11 mouse cellular contexts compared by ENCODE assay signal in the genomic region with DNA sequence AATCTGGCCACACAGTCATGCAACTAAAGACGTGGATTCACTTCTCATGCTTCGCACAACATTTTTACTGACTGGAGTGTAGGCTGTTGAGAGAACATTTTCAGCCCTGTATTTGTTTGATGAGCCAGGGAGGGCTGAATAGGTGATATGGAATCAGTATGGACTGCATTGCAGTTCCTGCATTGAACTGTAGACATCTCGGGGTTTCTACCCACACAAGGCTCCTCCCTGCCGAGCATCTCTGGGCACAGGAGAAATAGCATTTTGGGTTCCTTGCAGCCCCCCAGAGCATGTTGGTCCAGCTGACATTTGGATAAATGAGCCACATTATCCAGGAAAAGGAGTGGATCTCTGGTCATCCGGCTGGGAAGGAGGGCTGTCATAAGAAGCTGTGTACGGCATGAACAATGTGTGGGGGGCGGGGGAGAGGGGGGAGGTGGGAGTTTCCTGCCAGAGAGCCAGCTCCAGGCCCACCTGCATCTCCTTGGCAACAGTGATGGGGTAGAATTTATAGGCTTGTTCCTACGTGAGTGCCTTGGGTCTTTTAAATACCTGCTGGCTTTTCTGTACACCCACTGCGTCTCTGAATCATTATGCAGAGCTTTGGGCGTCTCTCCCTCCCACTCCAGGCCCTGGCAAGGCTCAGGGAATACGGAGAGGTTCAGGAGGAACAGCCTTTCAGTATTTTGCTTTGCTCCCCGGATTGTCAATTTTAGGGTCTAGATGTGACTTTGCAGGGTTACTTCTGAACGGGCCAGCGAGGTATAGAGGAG.
DNase-seq lines count a peak whose midpoint lies in the region; ATAC-seq lines count a peak whose summit lies in the region.
"Had no signal": no experiment of that assay in that cellular context is flagged by ENCODE, and none has a peak within 500 bp of the region (broad histone marks: within the 10 kb centered on the region; RNA-seq: fewer than 3 reads in every experiment).

No protein-coding gene starts in this region.

- 0 out of 2 replicates have a peak, but pooled peaks have one; percentile 15 for ATAC-seq in embryonic facial prominence, embryonic 15.5 days (ENCODE audit: insufficient number of reproducible peaks, low FRiP score, low TSS enrichment, low read depth)
- peak; percentile 79 for ATAC-seq in hindbrain, embryonic 14.5 days (ENCODE audit: low FRiP score)
- peak; percentile 56; the same call in 1 of the 2 replicates for ATAC-seq in limb, embryonic 15.5 days (ENCODE audit: insufficient number of reproducible peaks, low FRiP score, low TSS enrichment, low read depth)
- ATAC-seq in megakaryocyte, adult 5-6 weeks (ENCODE audit: poor library complexity, severe bottlenecking), result no peak
- ATAC-seq in activated CD4-positive, CD25-positive, alpha-beta regulatory T cell, adult 4 months, result no peak

- H3K4me3 ChIP-seq in embryonic facial prominence, embryonic 15.5 days (replicated peaks), result no peak overlapping the region
- no peak overlapping the region for H3K4me3 ChIP-seq in hindbrain, embryonic 14.5 days (replicated peaks; ENCODE audit: low read length)
- H3K4me3 ChIP-seq in limb, embryonic 15.5 days, result no peak overlapping the region

- no peaks in the 10 kb centered on the region for H3K36me3 ChIP-seq in embryonic facial prominence, embryonic 15.5 days
- H3K36me3 ChIP-seq in hindbrain, embryonic 14.5 days (replicated peaks; ENCODE audit: control insufficient read depth, insufficient read depth), result no peaks in the 10 kb centered on the region
- H3K36me3 ChIP-seq in limb, embryonic 15.5 days, result no peaks in the 10 kb centered on the region

- H3K27ac ChIP-seq in embryonic facial prominence, embryonic 15.5 days (replicated peaks), result no peak overlapping the region
- H3K27ac ChIP-seq in hindbrain, embryonic 14.5 days, result peak overlapping the region; percentile 77
- H3K27ac ChIP-seq in limb, embryonic 15.5 days, result no peak overlapping the region

- H3K4me1 ChIP-seq in embryonic facial prominence, embryonic 15.5 days, result 0 out of 2 replicates have a peak, but pooled peaks cover 3% of the 10 kb centered on the region
- peaks cover 37% of the 10 kb centered on the region for H3K4me1 ChIP-seq in hindbrain, embryonic 14.5 days (replicated peaks; ENCODE audit: control insufficient read depth, insufficient read depth, low read length)
- peaks cover 14% of the 10 kb centered on the region for H3K4me1 ChIP-seq in limb, embryonic 15.5 days

- peak; percentile 10 for DNase-seq in cerebellum, adult 11 months
- DNase-seq in cerebellum, adult 8-10 months, result no peak
- peak; percentile 63 for DNase-seq in hindbrain, embryonic 14.5 days (ENCODE audit: low spot score)
- DNase-seq in ovary, postnatal 36 days (ENCODE audit: low spot score), result no peak
- DNase-seq: gastrocnemius, postnatal 10 days; kidney, postnatal 10 days; lung, postnatal 14 days had no signal

- WGBS in embryonic facial prominence, embryonic 15.5 days, result 62% methylated on average over 14 of the region's 14 CpGs
- 30% methylated on average over 14 of the region's 14 CpGs for WGBS in hindbrain, embryonic 14.5 days
- WGBS in limb, embryonic 15.5 days, result 32% methylated on average over 14 of the region's 14 CpGs

- no peak overlapping the region for H3K9ac ChIP-seq in embryonic facial prominence, embryonic 15.5 days
- H3K9ac ChIP-seq in hindbrain, embryonic 14.5 days, result no peak overlapping the region
- H3K9ac ChIP-seq in limb, embryonic 15.5 days, result no peak overlapping the region

- H3K4me2 ChIP-seq in embryonic facial prominence, embryonic 15.5 days (replicated peaks), result no peak overlapping the region
- no peak overlapping the region for H3K4me2 ChIP-seq in hindbrain, embryonic 14.5 days (replicated peaks)
- H3K4me2 ChIP-seq in limb, embryonic 15.5 days, result no peak overlapping the region

- no peaks in the 10 kb centered on the region for H3K9me3 ChIP-seq in embryonic facial prominence, embryonic 15.5 days (replicated peaks)
- no peaks in the 10 kb centered on the region for H3K9me3 ChIP-seq in hindbrain, embryonic 14.5 days (ENCODE audit: control insufficient read depth, low read length)
- no peaks in the 10 kb centered on the region for H3K9me3 ChIP-seq in limb, embryonic 15.5 days

- H3K27me3 ChIP-seq in embryonic facial prominence, embryonic 15.5 days, result no peaks in the 10 kb centered on the region
- no peaks in the 10 kb centered on the region for H3K27me3 ChIP-seq in hindbrain, embryonic 14.5 days (ENCODE audit: control insufficient read depth, insufficient read depth, low read length)
- H3K27me3 ChIP-seq in limb, embryonic 15.5 days, result no peaks in the 10 kb centered on the region

Comparison
In these comparisons a context has a peak if more than half of its experiments do, and no peak if none do; other contexts are left out.
1. DNase-seq: peak in cerebellum, adult 11 months (single experiment) and hindbrain, embryonic 14.5 days (single experiment); none in cerebellum, adult 8-10 months (single experiment) and ovary, postnatal 36 days (single experiment).
2. ATAC-seq: peak in embryonic facial prominence, embryonic 15.5 days (single experiment), hindbrain, embryonic 14.5 days (single experiment) and limb, embryonic 15.5 days (single experiment); none in megakaryocyte, adult 5-6 weeks (single experiment) and activated CD4-positive, CD25-positive, alpha-beta regulatory T cell, adult 4 months (single experiment).